Mouse (Mus musculus) erythroblast, embryonic 14.5 days (primary cell): Measurements from ENCODE around the gene Gm28048. TPM values are rescaled to one million over a fixed set of nuclear protein-coding genes. Genes with fewer than 3 reads are reported as not detected.

ENCODE experiments used
- H3K27me3 ChIP-seq: 2 replicates; pipeline ENCODE4 v1.6.1; 2012; ENCODE audit warnings: inconsistent platforms; ENCODE audit not compliant: control insufficient read depth
- H3K36me3 ChIP-seq: 2 replicates; pipeline ENCODE4 v1.6.1; 2012; ENCODE audit warnings: mild to moderate bottlenecking, inconsistent platforms; ENCODE audit not compliant: control insufficient read depth
- H3K4me1 ChIP-seq: 2 replicates; pipeline ENCODE4 v1.6.1; 2012; ENCODE audit warnings: inconsistent platforms; ENCODE audit not compliant: control insufficient read depth
- H3K4me3 ChIP-seq: replicated peaks from 2 replicates; pipeline ENCODE3; 2012; ENCODE audit warnings: moderate library complexity, mild to moderate bottlenecking, inconsistent platforms
- H3K9me3 ChIP-seq: 2 replicates; pipeline ENCODE4 v1.6.1; 2012; ENCODE audit warnings: low read length, inconsistent platforms, mixed read lengths; ENCODE audit not compliant: control insufficient read depth
- GATA1 ChIP-seq: IDR thresholded peaks from 2 replicates; pipeline ENCODE4 v1.6.1; 2012; ENCODE audit warnings: low read length, inconsistent platforms, mixed read lengths
- TAL1 ChIP-seq: IDR thresholded peaks from 3 replicates; pipeline ENCODE4 v1.6.1; 2012; ENCODE audit warnings: low read length, inconsistent platforms, mixed read lengths
- polyA plus RNA-seq: library from polyadenylated mRNA; stranded (reverse); fragments of >175 nt; gene quantifications from 2 replicates; pipeline ENCODE4 v1.2.3, GENCODE M21; 2012

The Gm28048 gene
- polyA plus RNA-seq, 1 experiment, result not detected

- Histone ChIP-seq H3K9me3 (no peaks in the 10 kb centered on the region), H3K27me3 (no peaks in the 10 kb centered on the region), H3K4me1 (peaks cover 25% of the 10 kb centered on the region), H3K36me3 (no peaks in the 10 kb centered on the region), H3K4me3 (no peak overlapping the region)
- TF ChIP-seq TAL1 (no peak), GATA1 (no peak)
Observed at GRCm38 (mm10) chr11:22793881-22794203, 188.0 kb downstream of the Gm28048 start.

- Histone ChIP-seq H3K27me3 (no peaks in the 10 kb centered on the region), H3K9me3 (no peaks in the 10 kb centered on the region), H3K4me3 (no peak overlapping the region), H3K4me1 (peaks cover 29% of the 10 kb centered on the region), H3K36me3 (no peaks in the 10 kb centered on the region)
- TF ChIP-seq GATA1 (no peak), TAL1 (no peak)
Observed at GRCm38 (mm10) chr11:22793176-22793880, 188.6 kb downstream of the Gm28048 start.

- H3K4me3 ChIP-seq, result no peak overlapping the region
- H3K9me3 ChIP-seq, result no peaks in the 10 kb centered on the region
- H3K27me3 ChIP-seq, result no peaks in the 10 kb centered on the region
- no peaks in the 10 kb centered on the region for H3K36me3 ChIP-seq
- no peak for TF ChIP-seq TAL1
- no peak for TF ChIP-seq GATA1
- H3K4me1 ChIP-seq, result peaks cover 29% of the 10 kb centered on the region
Observed at GRCm38 (mm10) chr11:22792149-22792548, 189.7 kb downstream of the Gm28048 start.

- Histone ChIP-seq H3K9me3 (no peaks in the 10 kb centered on the region), H3K4me1 (peaks cover 29% of the 10 kb centered on the region), H3K27me3 (no peaks in the 10 kb centered on the region), H3K4me3 (no peak overlapping the region), H3K36me3 (no peaks in the 10 kb centered on the region)
- no peak for TF ChIP-seq GATA1
- TF ChIP-seq TAL1, result no peak
Observed at GRCm38 (mm10) chr11:22791726-22792125, 190.2 kb downstream of the Gm28048 start.

- H3K27me3 ChIP-seq, result no peaks in the 10 kb centered on the region
- TF ChIP-seq GATA1 (no peak), TAL1 (no peak)
- H3K36me3 ChIP-seq, result no peaks in the 10 kb centered on the region
- peaks cover 9% of the 10 kb centered on the region for H3K4me1 ChIP-seq
- H3K9me3 ChIP-seq, result no peaks in the 10 kb centered on the region
- no peak overlapping the region for H3K4me3 ChIP-seq
Observed at GRCm38 (mm10) chr11:22787833-22788232, 194.1 kb downstream of the Gm28048 start.

Other genes starting within 250 kb of the Gm28048 start
- 0.07 TPM in 1 of 2 replicates, not detected in the other for gene B3gnt2, start 121.1 kb downstream of the Gm28048 start, polyA plus RNA-seq
- 0.67 and 1.2 TPM in 2 replicates for gene Zrsr1, start 10.1 kb downstream of the Gm28048 start, polyA plus RNA-seq
- gene Commd1, start 292 bp upstream of the Gm28048 start, polyA plus RNA-seq, result 5.2 and 6.7 TPM in 2 replicates
- gene Cct4, start 8.4 kb upstream of the Gm28048 start, polyA plus RNA-seq, result 17.0 and 22.5 TPM in 2 replicates
- gene Fam161a, start 25.4 kb upstream of the Gm28048 start, polyA plus RNA-seq, result 0.18 and 0.30 TPM in 2 replicates